Mouse (Mus musculus): ENCODE results near the gene Ankrd23. TPM values are rescaled to one million over a fixed set of nuclear protein-coding genes. Genes with fewer than 3 reads are reported as not detected.

Gene Ankrd23
- total RNA-seq, 2 experiments from 2014 or later, result 2.2 to 2.3 TPM

- ATAC-seq (ENCODE audit: poor library complexity, severe bottlenecking), result no peak
Observed at GRCm38 (mm10) chr1:36524058-36524457, 12.6 kb downstream of the Ankrd23 start.

GRCm38 (mm10) chr1:36523332-36524013 is 13.2 kb downstream of the Ankrd23 start:
- ATAC-seq (ENCODE audit: poor library complexity, severe bottlenecking), result no peak

GRCm38 (mm10) chr1:36522210-36522609 is 14.5 kb downstream of the Ankrd23 start:
- no peak for ATAC-seq (ENCODE audit: poor library complexity, severe bottlenecking)

GRCm38 (mm10) chr1:36519626-36520025 is 17.1 kb downstream of the Ankrd23 start:
- no peak for ATAC-seq (ENCODE audit: poor library complexity, severe bottlenecking)

GRCm38 (mm10) chr1:36518259-36518658 is 18.4 kb downstream of the Ankrd23 start:
- no peak for ATAC-seq (ENCODE audit: poor library complexity, severe bottlenecking)

GRCm38 (mm10) chr1:36513718-36514117 is 23.0 kb downstream of the Ankrd23 start:
- ATAC-seq (ENCODE audit: poor library complexity, severe bottlenecking), result no peak

GRCm38 (mm10) chr1:36513310-36513709 is 23.4 kb downstream of the Ankrd23 start:
- no peak for ATAC-seq (ENCODE audit: poor library complexity, severe bottlenecking)

GRCm38 (mm10) chr1:36512966-36513280 is 23.8 kb downstream of the Ankrd23 start:
- ATAC-seq (ENCODE audit: poor library complexity, severe bottlenecking), result no peak

- ATAC-seq (ENCODE audit: poor library complexity, severe bottlenecking), result peak; percentile 6; the same call in 1 of the 2 replicates
Observed at GRCm38 (mm10) chr1:36512089-36512965, 24.4 kb downstream of the Ankrd23 start.

- peak; percentile 89 for ATAC-seq (ENCODE audit: poor library complexity, severe bottlenecking)
Observed at GRCm38 (mm10) chr1:36511289-36512021, 25.2 kb downstream of the Ankrd23 start, which contains the start of gene Cnnm3. Cnnm3 (plus strand) TSS chr1:36511867.

GRCm38 (mm10) chr1:36508238-36508637 is 28.4 kb downstream of the Ankrd23 start:
- peak; percentile 67 for ATAC-seq (ENCODE audit: poor library complexity, severe bottlenecking)

GRCm38 (mm10) chr1:36501261-36501660 is 35.4 kb downstream of the Ankrd23 start:
- peak; percentile 84 for ATAC-seq (ENCODE audit: poor library complexity, severe bottlenecking)

- ATAC-seq (ENCODE audit: poor library complexity, severe bottlenecking), result no peak
Observed at GRCm38 (mm10) chr1:36497312-36497711, 39.4 kb downstream of the Ankrd23 start.

- ATAC-seq (ENCODE audit: poor library complexity, severe bottlenecking), result no peak
Observed at GRCm38 (mm10) chr1:36496719-36497118, 40.0 kb downstream of the Ankrd23 start.

- no peak for ATAC-seq (ENCODE audit: poor library complexity, severe bottlenecking)
Observed at GRCm38 (mm10) chr1:36493299-36493698, 43.4 kb downstream of the Ankrd23 start.

- ATAC-seq (ENCODE audit: poor library complexity, severe bottlenecking), result no peak
Observed at GRCm38 (mm10) chr1:36492416-36493139, 44.1 kb downstream of the Ankrd23 start.

- no peak for ATAC-seq (ENCODE audit: poor library complexity, severe bottlenecking)
Observed at GRCm38 (mm10) chr1:36489661-36490060, 47.0 kb downstream of the Ankrd23 start.

GRCm38 (mm10) chr1:36487111-36487510 is 49.6 kb downstream of the Ankrd23 start:
- no peak for ATAC-seq (ENCODE audit: poor library complexity, severe bottlenecking)

- no peak for ATAC-seq (ENCODE audit: poor library complexity, severe bottlenecking)
Observed at GRCm38 (mm10) chr1:36485080-36485479, 51.6 kb downstream of the Ankrd23 start.

- ATAC-seq (ENCODE audit: poor library complexity, severe bottlenecking), result no peak
Observed at GRCm38 (mm10) chr1:36483825-36484224, 52.9 kb downstream of the Ankrd23 start.

Measured in megakaryocyte, adult 5-6 weeks (primary cell).